Mouse (Mus musculus) intestine, postnatal 0 days (tissue): Measurements from ENCODE around the gene Creb3l2. TPM values are rescaled to one million over a fixed set of nuclear protein-coding genes. Genes with fewer than 3 reads are reported as not detected.

Experiments used
- ATAC-seq: fragments of 200-750 bp; cut with Nextera tagmentation; 2 replicates; pipeline ENCODE4 v1.8.0; 2017; ENCODE audit warnings: mild to moderate bottlenecking, moderate TSS enrichment, moderate library complexity
- H3K27ac ChIP-seq: fragments of 300-500 bp; sonication (generic); 2 replicates; pipeline ENCODE4 v1.5.1; 2014; ENCODE audit warnings: mild to moderate bottlenecking, low read depth, low read length, moderate library complexity
- H3K27me3 ChIP-seq: fragments of 300-500 bp; sonication (generic); replicated peaks from 2 replicates; pipeline ENCODE4 v1.6.1; 2014; ENCODE audit warnings: low read length, mixed read lengths; ENCODE audit not compliant: control insufficient read depth, insufficient read depth
- H3K36me3 ChIP-seq: fragments of 300-500 bp; sonication (generic); 2 replicates; pipeline ENCODE4 v1.6.1; 2014; ENCODE audit warnings: mild to moderate bottlenecking, moderate library complexity; ENCODE audit not compliant: control insufficient read depth, insufficient read depth
- H3K4me1 ChIP-seq: fragments of 300-500 bp; sonication (generic); replicated peaks from 2 replicates; pipeline ENCODE4 v1.6.1; 2014; ENCODE audit warnings: antibody characterized with exemption, low read length, mixed read lengths; ENCODE audit not compliant: control insufficient read depth, insufficient read depth
- H3K4me2 ChIP-seq: fragments of 300-500 bp; sonication (generic); replicated peaks from 2 replicates; pipeline ENCODE4 v1.6.1; 2014; ENCODE audit warnings: low read depth, mild to moderate bottlenecking, moderate library complexity
- H3K4me3 ChIP-seq: fragments of 300-500 bp; sonication (generic); 2 replicates; pipeline ENCODE4 v1.5.1; 2014; ENCODE audit warnings: low read depth, low read length
- H3K9ac ChIP-seq: fragments of 300-500 bp; sonication (generic); 2 replicates; pipeline ENCODE4 v1.6.1; 2014; ENCODE audit warnings: mild to moderate bottlenecking, low read depth, low read length
- H3K9me3 ChIP-seq: fragments of 300-500 bp; sonication (generic); 2 replicates; pipeline ENCODE4 v1.6.1; 2016; ENCODE audit warnings: mixed run types; ENCODE audit not compliant: control insufficient read depth
- CTCF ChIP-seq: sonication (generic); IDR thresholded peaks from 2 replicates; pipeline ENCODE4 v1.5.1; 2016; ENCODE audit warnings: low read depth, mild to moderate bottlenecking, control low read depth, antibody characterized with exemption, moderate library complexity
- WGBS: fragments of 180-500 bp; shearing (Covaris S2); extraction: QIAGEN DNeasy Blood & Tissue Kit; methylation state at CpG from one replicate; pipeline ENCODE4 v1.1.7; 2014; 5-methylcytosine and 5-hydroxymethylcytosine counted together
- polyA plus RNA-seq: library from polyadenylated mRNA; unstranded; fragments of >200 nt; fragmentation: Nextera tagmentation; extraction: Ambion mirVana; gene quantifications from 2 replicates; pipeline ENCODE4 v1.2.1, GENCODE M21; 2015

Gene Creb3l2
- polyA plus RNA-seq, 1 experiment from 2014 or later = 10.0 TPM

DNA sequence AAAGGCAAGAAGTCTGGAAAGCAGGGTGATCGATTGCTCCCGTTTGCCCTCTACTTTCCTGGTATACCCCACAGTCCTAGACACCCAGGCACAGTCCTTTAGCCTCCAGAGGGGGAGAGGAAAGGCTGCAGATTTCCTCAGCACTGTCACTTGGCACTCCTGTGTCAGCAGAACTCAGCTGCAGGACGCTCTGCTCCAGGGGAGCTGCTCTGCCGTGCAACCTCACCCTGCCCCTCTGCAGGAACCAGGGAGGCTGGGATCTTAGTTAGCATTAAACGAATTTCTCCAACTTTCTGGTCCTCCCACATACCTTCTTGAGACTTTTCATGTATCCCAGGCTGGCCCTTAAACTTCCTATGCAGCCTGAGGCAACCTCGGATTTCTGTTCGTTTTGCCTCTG is 40.0 kb downstream of the Creb3l2 start:
- Histone ChIP-seq H3K9me3 (no peaks in the 10 kb centered on the region), H3K27me3 (no peaks in the 10 kb centered on the region), H3K4me1 (peaks cover 12% of the 10 kb centered on the region; the same call in 1 of the 2 replicates), H3K36me3 (no peaks in the 10 kb centered on the region), H3K9ac (no peak overlapping the region), H3K27ac (peak overlapping the region; percentile 65), H3K4me3 (no peak overlapping the region), H3K4me2 (no peak overlapping the region)
- TF ChIP-seq CTCF = no peak
- 49% methylated on average over 7 of the region's 7 CpGs for WGBS
- no peak for ATAC-seq

DNA sequence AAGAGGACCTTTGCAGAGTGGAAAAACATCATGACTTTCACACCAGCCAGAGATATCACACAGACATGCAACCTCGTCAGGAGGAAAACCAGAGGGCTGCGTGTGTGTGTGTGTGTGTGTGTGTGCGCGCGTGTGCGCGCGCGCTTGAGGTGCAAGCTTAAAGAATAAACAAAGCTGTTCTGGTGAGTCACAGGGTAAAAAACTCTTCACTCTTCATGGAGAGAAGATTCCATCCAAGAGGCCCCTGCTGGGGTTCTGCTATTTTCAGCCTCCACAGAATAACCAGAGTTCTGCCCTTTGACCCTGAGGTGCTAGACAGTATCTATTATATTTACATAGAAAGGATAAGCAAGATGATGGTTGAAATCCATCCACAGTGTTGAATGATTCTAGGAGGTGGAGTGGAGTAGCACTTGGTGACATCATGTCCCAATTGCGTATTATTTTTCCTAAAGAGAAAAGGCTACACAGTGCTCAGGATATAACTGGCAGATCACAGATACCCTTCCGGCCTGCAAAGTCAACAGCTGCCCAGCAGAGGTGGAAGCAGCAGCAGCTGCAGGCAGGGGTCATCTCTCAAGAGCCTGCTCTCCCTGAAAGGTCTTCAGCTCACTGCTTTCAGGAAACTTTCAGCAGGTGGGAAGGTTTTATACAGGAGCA is 41.0 kb downstream of the Creb3l2 start:
- WGBS = 18% methylated on average over 11 of the region's 11 CpGs
- Histone ChIP-seq H3K4me2 (peak overlapping the region; percentile 7; the same call in 1 of the 2 replicates), H3K9me3 (no peaks in the 10 kb centered on the region), H3K36me3 (0 out of 2 replicates have a peak, but pooled peaks cover 5% of the 10 kb centered on the region), H3K9ac (no peak overlapping the region), H3K4me1 (peaks cover 12% of the 10 kb centered on the region; the same call in 1 of the 2 replicates), H3K27me3 (no peaks in the 10 kb centered on the region), H3K27ac (peak overlapping the region; percentile 65), H3K4me3 (no peak overlapping the region)
- TF ChIP-seq CTCF = no peak
- peak; percentile 64 for ATAC-seq

DNA sequence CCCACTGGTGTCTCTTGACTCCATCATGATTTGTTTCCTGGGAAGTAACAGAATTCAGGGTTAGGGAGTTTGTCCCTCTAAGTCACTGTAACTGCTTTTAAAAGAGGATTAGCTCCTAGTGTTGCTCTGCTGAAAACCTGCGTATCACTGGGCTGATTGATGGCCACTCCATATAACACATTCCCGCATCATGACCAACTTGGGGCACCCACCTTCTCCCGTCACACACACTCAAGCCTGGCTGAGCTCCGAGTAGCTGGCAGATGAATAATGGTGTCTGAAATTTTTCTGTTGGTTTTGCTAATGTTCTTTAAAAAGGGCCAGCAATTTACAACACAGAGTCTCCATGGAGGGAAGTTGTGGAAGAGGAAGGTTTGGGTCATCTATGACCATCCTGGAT is 41.8 kb downstream of the Creb3l2 start:
- Histone ChIP-seq H3K4me1 (peaks cover 12% of the 10 kb centered on the region; the same call in 1 of the 2 replicates), H3K9ac (no peak overlapping the region), H3K4me2 (no peak overlapping the region), H3K27me3 (no peaks in the 10 kb centered on the region), H3K9me3 (no peaks in the 10 kb centered on the region), H3K4me3 (no peak overlapping the region), H3K36me3 (0 out of 2 replicates have a peak, but pooled peaks cover 5% of the 10 kb centered on the region), H3K27ac (peak overlapping the region; percentile 65)
- WGBS = 83% methylated on average over 4 of the region's 4 CpGs
- no peak for ATAC-seq
- no peak for TF ChIP-seq CTCF

DNA sequence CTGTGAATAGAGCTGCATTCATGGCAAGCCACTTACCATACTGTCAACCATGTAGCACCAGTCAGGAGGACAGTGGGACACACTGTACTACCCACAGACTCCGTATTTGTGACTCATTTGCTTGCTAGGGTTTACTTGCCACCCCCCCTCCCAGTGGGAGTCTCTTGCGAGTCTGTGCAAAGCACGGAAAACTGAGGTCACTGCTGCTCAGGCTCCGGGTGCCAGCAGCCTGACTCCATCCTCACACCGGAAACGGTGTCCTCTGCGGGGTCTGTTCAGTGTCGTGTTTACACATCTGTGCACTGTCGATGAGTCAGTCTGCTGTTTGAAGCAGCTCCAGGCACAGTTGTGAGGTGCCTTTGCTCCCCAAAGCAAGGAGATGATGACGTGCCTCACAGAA is 43.0 kb downstream of the Creb3l2 start:
- Histone ChIP-seq H3K4me1 (peaks cover 12% of the 10 kb centered on the region; the same call in 1 of the 2 replicates), H3K4me3 (no peak overlapping the region), H3K9ac (no peak overlapping the region), H3K9me3 (no peaks in the 10 kb centered on the region), H3K27ac (peak overlapping the region; percentile 57), H3K36me3 (0 out of 2 replicates have a peak, but pooled peaks cover 5% of the 10 kb centered on the region), H3K4me2 (no peak overlapping the region), H3K27me3 (no peaks in the 10 kb centered on the region)
- TF ChIP-seq CTCF = no peak
- no peak for ATAC-seq
- WGBS = 28% methylated on average over 10 of the region's 10 CpGs

DNA sequence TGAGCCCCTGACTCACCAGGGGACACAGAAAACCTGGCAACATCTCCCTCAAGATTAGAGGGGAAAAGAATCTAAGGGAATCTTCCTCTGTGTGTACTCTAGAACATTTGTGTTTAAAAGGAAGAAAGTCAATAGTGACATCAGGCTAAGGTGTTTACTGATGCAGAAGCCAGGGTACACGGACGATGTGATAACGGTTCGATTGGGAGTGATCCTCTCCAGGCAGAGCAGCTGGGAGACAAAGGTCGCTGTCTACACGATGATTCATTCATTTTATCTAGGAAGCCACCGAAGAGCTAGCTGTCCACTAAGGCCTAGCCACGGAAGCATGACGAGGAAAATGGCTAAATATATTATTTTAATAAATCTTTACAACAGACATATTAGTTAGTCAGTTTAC is 44.0 kb downstream of the Creb3l2 start:
- H3K9me3 ChIP-seq = no peaks in the 10 kb centered on the region
- H3K27me3 ChIP-seq = no peaks in the 10 kb centered on the region
- WGBS = 29% methylated on average over 9 of the region's 9 CpGs
- peak; percentile 58 for ATAC-seq
- no peak overlapping the region for H3K9ac ChIP-seq
- H3K4me3 ChIP-seq = no peak overlapping the region
- H3K27ac ChIP-seq = peak overlapping the region; percentile 46
- H3K4me2 ChIP-seq = no peak overlapping the region
- H3K4me1 ChIP-seq = peaks cover 12% of the 10 kb centered on the region; the same call in 1 of the 2 replicates
- 0 out of 2 replicates have a peak, but pooled peaks cover 5% of the 10 kb centered on the region for H3K36me3 ChIP-seq
- no peak for TF ChIP-seq CTCF

DNA sequence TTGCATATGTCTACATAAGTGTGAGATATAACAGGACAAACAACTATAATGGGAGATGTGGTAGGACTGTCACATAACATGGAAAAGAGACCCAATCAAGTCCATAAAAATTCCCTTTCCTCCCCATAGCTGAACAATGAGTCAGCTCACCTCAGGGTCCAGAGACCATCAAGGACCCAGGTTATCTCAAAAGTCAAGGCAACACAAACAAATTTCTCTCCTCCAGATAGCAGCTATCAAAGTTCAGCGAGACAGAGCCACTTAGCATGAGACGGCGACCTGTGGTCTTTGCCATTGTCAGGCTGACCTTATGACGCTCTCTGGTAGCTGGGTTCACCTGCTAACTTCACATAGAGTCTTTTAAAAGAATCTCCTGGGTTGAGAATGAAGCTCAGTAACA is 44.7 kb downstream of the Creb3l2 start:
- H3K27me3 ChIP-seq = no peaks in the 10 kb centered on the region
- peak overlapping the region; percentile 46 for H3K27ac ChIP-seq
- WGBS = 43% methylated on average over 4 of the region's 4 CpGs
- H3K4me1 ChIP-seq = peaks cover 12% of the 10 kb centered on the region; the same call in 1 of the 2 replicates
- H3K9me3 ChIP-seq = no peaks in the 10 kb centered on the region
- H3K9ac ChIP-seq = no peak overlapping the region
- H3K36me3 ChIP-seq = 0 out of 2 replicates have a peak, but pooled peaks cover 5% of the 10 kb centered on the region
- no peak for TF ChIP-seq CTCF
- H3K4me3 ChIP-seq = no peak overlapping the region
- peak; percentile 62 for ATAC-seq
- no peak overlapping the region for H3K4me2 ChIP-seq
